Comparison of ENCODE assay signal across 27 mouse cellular contexts in genomic region chr1:149347359-149347758, GRCm38 (mm10).
DNase-seq lines count a peak whose midpoint lies in the region; ATAC-seq and TF ChIP-seq lines count a peak whose summit lies in the region.
"Had no signal": no experiment of that assay in that cellular context is flagged by ENCODE, and none has a peak within 500 bp of the region (broad histone marks: within the 10 kb centered on the region; RNA-seq: fewer than 3 reads in every experiment).

No protein-coding gene starts in this region.

- H3K79me2 ChIP-seq in CH12.LX (replicated peaks; ENCODE audit: control insufficient read depth, extremely low read depth, insufficient read depth, poor library complexity, severe bottlenecking), result no peaks in the 10 kb centered on the region

- dilution Hi-C loops in CH12.LX (cut with MboI; ENCODE audit: extremely low pct_ligation_motif_present, extremely low pct_unique_long_range_greater_than_20kb, low sequenced_read_pairs), result no loop called here

- no peak overlapping the region for H3K27ac ChIP-seq in CH12.LX (ENCODE audit: insufficient read depth, low read depth)
- H3K27ac ChIP-seq in ES-E14 (ENCODE audit: insufficient read depth, low read depth, low read length, poor library complexity, severe bottlenecking), result no peak overlapping the region
- H3K27ac ChIP-seq in hindbrain, embryonic 12.5 days, result no peak overlapping the region
- no peak overlapping the region for H3K27ac ChIP-seq in kidney, adult 2 months (ENCODE audit: insufficient read depth, low read depth, low read length)
- H3K27ac ChIP-seq: embryonic facial prominence, embryonic 13.5 days; embryonic facial prominence, embryonic 15.5 days; forebrain, embryonic 10.5 days; forebrain, embryonic 13.5 days; forebrain, embryonic 15.5 days had no signal

- H3K36me3 ChIP-seq in CH12.LX (replicated peaks in 1 of 2; ENCODE audit: control insufficient read depth in 1 of 2, insufficient read depth in 1 of 2, low read length in 1 of 2), result no peaks in the 10 kb centered on the region
- H3K36me3 ChIP-seq in ES-E14 (ENCODE audit: control insufficient read depth, insufficient read depth, low read length, poor library complexity, severe bottlenecking), result no peaks in the 10 kb centered on the region
- no peaks in the 10 kb centered on the region for H3K36me3 ChIP-seq in hindbrain, embryonic 12.5 days
- no peaks in the 10 kb centered on the region for H3K36me3 ChIP-seq in kidney, adult 2 months (ENCODE audit: control insufficient read depth, insufficient read depth, low read length)
- H3K36me3 ChIP-seq: embryonic facial prominence, embryonic 13.5 days; embryonic facial prominence, embryonic 15.5 days; forebrain, embryonic 10.5 days; forebrain, embryonic 15.5 days had no signal

- in situ Hi-C loops in CH12.LX (cut with MboI; ENCODE audit: low pct_ligation_motif_present, low pct_unique_long_range_greater_than_20kb, low sequenced_read_pairs), result no loop called here
- in situ Hi-C loops in ES-E14 (cut with MboI; ENCODE audit: low sequenced_read_pairs in 2 of 2, unreplicated experiment in 2 of 2), result no loop called here

- TF ChIP-seq RAD21 in CH12.LX (IDR thresholded peaks at IDR 0.05; ENCODE audit: low read depth, low read length), result no peak

- peak; percentile 84 for TF ChIP-seq EP300 in CH12.LX (IDR thresholded peaks at IDR 0.05; ENCODE audit: low read length)

- H3K27me3 ChIP-seq in CH12.LX (replicated peaks), result no peaks in the 10 kb centered on the region
- H3K27me3 ChIP-seq in hindbrain, embryonic 12.5 days, result no peaks in the 10 kb centered on the region
- no peaks in the 10 kb centered on the region for H3K27me3 ChIP-seq in kidney, adult 2 months (replicated peaks; ENCODE audit: control insufficient read depth, insufficient read depth, low read length)
- H3K27me3 ChIP-seq: embryonic facial prominence, embryonic 13.5 days; embryonic facial prominence, embryonic 15.5 days; forebrain, embryonic 13.5 days; forebrain, embryonic 15.5 days had no signal

- H3K9ac ChIP-seq in CH12.LX (ENCODE audit: insufficient read depth, low read depth) (no peak overlapping the region), ES-E14 (ENCODE audit: insufficient read depth, low read depth, low read length, poor library complexity, severe bottlenecking) (no peak overlapping the region)
- no peak overlapping the region for H3K9ac ChIP-seq in hindbrain, embryonic 12.5 days
- H3K9ac ChIP-seq: embryonic facial prominence, embryonic 13.5 days; embryonic facial prominence, embryonic 15.5 days; forebrain, embryonic 13.5 days; forebrain, embryonic 15.5 days; forebrain, postnatal 0 days had no signal

- peaks cover 0 to 6% of the 10 kb centered on the region in 2 experiments; a peak in 1 of 4 replicates for H3K4me1 ChIP-seq in CH12.LX (ENCODE audit: control insufficient read depth in 1 of 2, insufficient read depth in 2 of 2)
- no peaks in the 10 kb centered on the region for H3K4me1 ChIP-seq in ES-E14 (ENCODE audit: control insufficient read depth in 2 of 2, insufficient read depth in 2 of 2, low read length in 2 of 2, poor library complexity in 1 of 2)
- H3K4me1 ChIP-seq in hindbrain, embryonic 12.5 days, result no peaks in the 10 kb centered on the region
- no peaks in the 10 kb centered on the region for H3K4me1 ChIP-seq in kidney, adult 2 months (ENCODE audit: control insufficient read depth, insufficient read depth, low read length)
- H3K4me1 ChIP-seq: embryonic facial prominence, embryonic 13.5 days; embryonic facial prominence, embryonic 15.5 days; forebrain, embryonic 10.5 days; forebrain, embryonic 13.5 days; forebrain, embryonic 15.5 days had no signal

- DNase-seq in 416B (ENCODE audit: low read depth), result peak; percentile 35
- DNase-seq in CH12.LX (ENCODE audit: extremely low read depth), result no peak
- no peak for DNase-seq in ES-E14 (ENCODE audit: low read depth, low spot score)
- DNase-seq in MEL-GATA-1-ER (ENCODE audit: extremely low read depth, low read depth), result peak; percentile 78
- no peak for DNase-seq in cerebellum, postnatal 4 days (ENCODE audit: low spot score in 2 of 2)
- no peak for DNase-seq in heart, postnatal 4 days
- no peak for DNase-seq in kidney, adult 2 months
- DNase-seq: adrenal gland, adult 8-10 months; adrenal gland, postnatal 14 days; adrenal gland, postnatal 36 days; B cell, adult 2 months; cerebellum, adult 11-12 months; cerebellum, adult 2 months; cerebellum, adult 9-10 months; cerebellum, postnatal 10 days; cerebellum, postnatal 25 days; embryo, embryonic 11 days; forebrain, postnatal 0 days had no signal

- H3K9me3 ChIP-seq in CH12.LX (replicated peaks; ENCODE audit: low read length) (peaks cover 14% of the 10 kb centered on the region), ES-E14 (ENCODE audit: control insufficient read depth, insufficient read depth, low read depth, low read length) (no peaks in the 10 kb centered on the region)
- no peaks in the 10 kb centered on the region for H3K9me3 ChIP-seq in hindbrain, embryonic 12.5 days (replicated peaks)
- H3K9me3 ChIP-seq: embryonic facial prominence, embryonic 13.5 days; embryonic facial prominence, embryonic 15.5 days; forebrain, embryonic 13.5 days; forebrain, embryonic 15.5 days had no signal

- no peak overlapping the region for H3K4me2 ChIP-seq in CH12.LX (ENCODE audit: insufficient read depth, low read depth, poor library complexity, severe bottlenecking)
- H3K4me2 ChIP-seq in hindbrain, embryonic 12.5 days (replicated peaks), result no peak overlapping the region
- H3K4me2 ChIP-seq: embryonic facial prominence, embryonic 13.5 days; embryonic facial prominence, embryonic 15.5 days; forebrain, embryonic 13.5 days; forebrain, embryonic 15.5 days had no signal

- 94% methylated on average over 1 of the region's 1 CpGs for WGBS in hindbrain, embryonic 12.5 days
- 88% methylated on average over 1 of the region's 1 CpGs for WGBS in kidney, adult 2 months

- no peak for TF ChIP-seq POLR2A in CH12.LX (IDR thresholded peaks at IDR 0.05; ENCODE audit: low read depth, low read length)
- TF ChIP-seq POLR2A in kidney, adult 2 months (IDR thresholded peaks at IDR 0.05; ENCODE audit: low read depth, low read length), result no peak

- TF ChIP-seq CTCF in CH12.LX (conservative IDR thresholded peaks at IDR 0.05 in 1 of 2, IDR thresholded peaks at IDR 0.05 in 1 of 2; ENCODE audit: low read depth in 2 of 2, low read length in 2 of 2), result no peak
- no peak for TF ChIP-seq CTCF in kidney, adult 2 months (conservative IDR thresholded peaks at IDR 0.05; ENCODE audit: insufficient read depth, insufficient read length, low read depth, low read length)

- no peak overlapping the region for H3K4me3 ChIP-seq in CH12.LX (replicated peaks in 1 of 3; ENCODE audit: low read depth in 2 of 3, low read length in 2 of 3, poor library complexity in 1 of 3)
- no peak overlapping the region for H3K4me3 ChIP-seq in ES-E14 (ENCODE audit: insufficient read depth in 1 of 2, low read depth in 1 of 2, low read length in 2 of 2, poor library complexity in 1 of 2, severe bottlenecking in 1 of 2)
- H3K4me3 ChIP-seq in hindbrain, embryonic 12.5 days, result no peak overlapping the region
- H3K4me3 ChIP-seq in kidney, adult 2 months (ENCODE audit: insufficient read depth, low read depth, low read length), result no peak overlapping the region
- H3K4me3 ChIP-seq: embryonic facial prominence, embryonic 13.5 days; embryonic facial prominence, embryonic 15.5 days; erythroblast, embryonic 14.5 days; forebrain, embryonic 10.5 days; forebrain, embryonic 13.5 days; forebrain, embryonic 15.5 days had no signal

- ATAC-seq in hindbrain, embryonic 12.5 days (ENCODE audit: low FRiP score), result no peak
- ATAC-seq: activated CD4-positive, CD25-positive, alpha-beta regulatory T cell, adult 4 months; CD4-positive, CD25-positive, alpha-beta regulatory T cell, adult 4 months; forebrain, embryonic 13.5 days; forebrain, embryonic 15.5 days; forebrain, postnatal 0 days had no signal

TF ChIP-seq in CH12.LX, 34 proteins besides CTCF, POLR2A, EP300 and RAD21 (continues in another document):
- TF ChIP-seq ETS1 (conservative IDR thresholded peaks at IDR 0.05; ENCODE audit: low read depth, low read length) (no peak; the same call in 1 of the 2 replicates), MXI1 (IDR thresholded peaks at IDR 0.05; ENCODE audit: low read depth, low read length) (no peak), SIN3A (IDR thresholded peaks at IDR 0.05; ENCODE audit: low read length) (no peak), NELFE (IDR thresholded peaks at IDR 0.05; ENCODE audit: low read depth, low read length) (no peak), KAT2A (IDR thresholded peaks at IDR 0.05; ENCODE audit: insufficient replicate concordance, low read length) (no peak), MAFK (IDR thresholded peaks at IDR 0.05; ENCODE audit: insufficient replicate concordance, low read length) (peak; percentile 83), JUND (conservative IDR thresholded peaks at IDR 0.05; ENCODE audit: low read depth, low read length) (peak; percentile 82), MYC (IDR thresholded peaks at IDR 0.05; ENCODE audit: low read depth, low read length) (no peak), MEF2A (IDR thresholded peaks at IDR 0.05; ENCODE audit: borderline replicate concordance, low read depth, low read length) (0 out of 2 replicates have a peak, but pooled peaks have one; percentile 37), TBP (conservative IDR thresholded peaks at IDR 0.05; ENCODE audit: low read depth, low read length) (no peak), BHLHE40 (IDR thresholded peaks at IDR 0.05; ENCODE audit: low read depth, low read length) (0 out of 2 replicates have a peak, but pooled peaks have one; percentile 22)

TF ChIP-seq in ES-E14, 5 proteins besides CTCF, POLR2A, EP300 and RAD21:
- TF ChIP-seq HCFC1 (IDR thresholded peaks at IDR 0.05; ENCODE audit: borderline replicate concordance, insufficient read depth, low read length), result no peak
- TF ChIP-seq MAFK (IDR thresholded peaks at IDR 0.05; ENCODE audit: insufficient read depth, low read depth, low read length), result 0 out of 2 replicates have a peak, but pooled peaks have one; percentile 26

Comparison
In these comparisons a context has a peak if more than half of its experiments do, and no peak if none do; other contexts are left out.
1. DNase-seq: peak in 416B (single experiment) and MEL-GATA-1-ER (single experiment); none in CH12.LX (single experiment), ES-E14 (single experiment), cerebellum, postnatal 4 days (0 of 2), heart, postnatal 4 days (single experiment) and kidney, adult 2 months (single experiment).